Mouse (Mus musculus) left cerebral cortex, adult 6 months (tissue): Measurements from ENCODE around the gene Pfkfb3. TPM values are rescaled to one million over a fixed set of nuclear protein-coding genes. Genes with fewer than 3 reads are reported as not detected.

ENCODE experiments used
- long read RNA-seq, 2 experiments: library from polyadenylated mRNA; unstranded; transcript quantifications; one replicate each; pipeline ENCODE4 v2.0.0; 2019 to 2020
- polyA plus RNA-seq: library from polyadenylated mRNA; unstranded; fragments of <200 nt; fragmentation: Nextera tagmentation; gene quantifications from 2 replicates; pipeline ENCODE4 v1.2.3, GENCODE M21; 2021

Pfkfb3 gene
- polyA plus RNA-seq, result 3.8 and 5.9 TPM in 2 replicates
- long read RNA-seq, experiment 1, full-length matches to known transcripts, result 24 of 55 reads
- long read RNA-seq, experiment 1, partial matches to known transcripts, result 6 of 55 reads
- long read RNA-seq, experiment 1, other reads (novel, unspliced or antisense), result 25 of 55 reads
- long read RNA-seq, experiment 2, full-length matches to known transcripts, result 1 of 3 reads
- long read RNA-seq, experiment 2, partial matches to known transcripts, result 0 of 3 reads
- long read RNA-seq, experiment 2, other reads (novel, unspliced or antisense), result 2 of 3 reads

GRCm38 (mm10) chr2:11553471-11554400 lies at the start of gene Pfkfb3:
Pfkfb3 (minus strand) TSS chr2:11554077.

Other genes starting within 250 kb of the Pfkfb3 start
- 47.5 and 56.9 TPM in 2 replicates for gene Rbm17, start 50.1 kb upstream of the Pfkfb3 start, polyA plus RNA-seq
- not detected in 2 replicates for gene Gm17490, start 72.2 kb upstream of the Pfkfb3 start, polyA plus RNA-seq
- gene Il2ra, start 88.7 kb upstream of the Pfkfb3 start, polyA plus RNA-seq, result not detected in 2 replicates
- 3.7 and 4.5 TPM in 2 replicates for gene Il15ra, start 151.2 kb upstream of the Pfkfb3 start, polyA plus RNA-seq
- gene Fbh1, start 223.5 kb upstream of the Pfkfb3 start, polyA plus RNA-seq, result 39.6 and 51.9 TPM in 2 replicates
- gene Ankrd16, start 223.8 kb upstream of the Pfkfb3 start, polyA plus RNA-seq, result 7.8 and 9.5 TPM in 2 replicates